ENCODE assay signal across 8 mouse cellular contexts in the genomic region with DNA sequence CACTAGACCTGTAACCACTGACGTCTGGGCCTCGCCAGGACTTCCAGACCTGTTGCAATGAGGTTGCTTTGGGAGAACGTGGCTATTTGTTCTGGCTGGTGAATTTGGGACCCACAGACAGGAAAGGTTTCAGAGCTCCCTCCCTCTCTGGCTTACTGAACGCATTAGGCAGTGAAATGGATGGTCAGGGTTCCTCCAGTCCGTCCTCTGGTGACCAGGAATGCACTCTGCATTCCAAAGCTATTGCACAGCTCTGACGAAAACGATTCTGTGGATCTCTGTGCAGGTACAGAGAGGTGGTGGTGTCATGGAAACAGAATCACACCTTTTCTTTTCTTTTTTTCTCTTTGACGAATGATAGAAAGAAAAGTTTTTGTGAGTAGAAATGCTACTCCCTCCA. TPM values are rescaled to one million over a fixed set of nuclear protein-coding genes. Genes with fewer than 3 reads are reported as not detected.
DNase-seq lines count a peak whose midpoint lies in the region; ATAC-seq and TF ChIP-seq lines count a peak whose summit lies in the region.

No protein-coding gene starts in this region.

- no peak for DNase-seq in gastrocnemius, adult 2 months
- DNase-seq in gastrocnemius, adult 8-10 months (ENCODE audit: low spot score in 2 of 2), result no peak
- no peak for DNase-seq in lung, adult 2 months
- no peak for DNase-seq in left cerebral cortex, adult 8-10 months (ENCODE audit: low spot score in 2 of 2)

- intact Hi-C loops in gastrocnemius, adult 2 months (cut with DNase I), result loop anchor here (5.0 kb wide), 1 partner anchor 60 kb away; no protein-coding TSS in a partner anchor

- H3K9me3 ChIP-seq in lung, embryonic 15.5 days, result no peaks in the 10 kb centered on the region
- H3K9me3 ChIP-seq in limb, embryonic 13.5 days, result no peaks in the 10 kb centered on the region
- no peaks in the 10 kb centered on the region for H3K9me3 ChIP-seq in neural tube, embryonic 15.5 days (replicated peaks)

- H3K9ac ChIP-seq in lung, embryonic 15.5 days, result no peak overlapping the region
- no peak overlapping the region; the same call in 1 of the 2 replicates for H3K9ac ChIP-seq in limb, embryonic 13.5 days
- H3K9ac ChIP-seq in neural tube, embryonic 15.5 days (replicated peaks), result no peak overlapping the region

- H3K4me1 ChIP-seq in lung, embryonic 15.5 days, result peaks cover 16% of the 10 kb centered on the region
- H3K4me1 ChIP-seq in lung, adult 2 months (ENCODE audit: control insufficient read depth, insufficient read depth, low read length), result peaks cover 16% of the 10 kb centered on the region; the same call in 1 of the 2 replicates
- H3K4me1 ChIP-seq in limb, embryonic 13.5 days, result peaks cover 20% of the 10 kb centered on the region
- peaks cover 23% of the 10 kb centered on the region for H3K4me1 ChIP-seq in neural tube, embryonic 15.5 days

- 53% methylated on average over 8 of the region's 8 CpGs for WGBS in lung, embryonic 15.5 days
- WGBS in lung, adult 2 months, result 49% methylated on average over 8 of the region's 8 CpGs
- WGBS in limb, embryonic 13.5 days, result 78% methylated on average over 8 of the region's 8 CpGs
- 87% methylated on average over 8 of the region's 8 CpGs for WGBS in neural tube, embryonic 15.5 days

- no peak for TF ChIP-seq POLR2A in lung, adult 2 months (IDR thresholded peaks at IDR 0.05; ENCODE audit: borderline replicate concordance, extremely low read depth, low read depth, low read length)

- H3K27me3 ChIP-seq in lung, embryonic 15.5 days, result no peaks in the 10 kb centered on the region
- no peaks in the 10 kb centered on the region for H3K27me3 ChIP-seq in limb, embryonic 13.5 days
- no peaks in the 10 kb centered on the region for H3K27me3 ChIP-seq in neural tube, embryonic 15.5 days (replicated peaks)

- no peak for TF ChIP-seq CTCF in gastrocnemius, adult 2 months (IDR thresholded peaks at IDR 0.05)
- no peak for TF ChIP-seq CTCF in lung, adult 2 months (IDR thresholded peaks at IDR 0.05; ENCODE audit: insufficient read depth, low read length)

- peaks cover 3% of the 10 kb centered on the region; the same call in 1 of the 2 replicates for H3K36me3 ChIP-seq in lung, embryonic 15.5 days
- peaks cover 22% of the 10 kb centered on the region for H3K36me3 ChIP-seq in limb, embryonic 13.5 days
- no peaks in the 10 kb centered on the region for H3K36me3 ChIP-seq in neural tube, embryonic 15.5 days

- ATAC-seq in lung, embryonic 15.5 days (ENCODE audit: borderline replicate concordance, extremely low read depth, low FRiP score, low TSS enrichment), result no peak
- no peak for ATAC-seq in limb, embryonic 13.5 days (ENCODE audit: low FRiP score, low read depth)
- ATAC-seq in neural tube, embryonic 15.5 days (ENCODE audit: low FRiP score), result no peak
- no peak for ATAC-seq in monocyte, adult 5-6 weeks (replicated peaks; ENCODE audit: insufficient number of reproducible peaks, low FRiP score, low TSS enrichment, poor library complexity, severe bottlenecking)

- H3K4me3 ChIP-seq in gastrocnemius, adult 2 months, result peak overlapping the region; percentile 84
- peak overlapping the region; percentile 100 for H3K4me3 ChIP-seq in lung, embryonic 15.5 days
- H3K4me3 ChIP-seq in lung, adult 2 months (replicated peaks; ENCODE audit: extremely low read depth, low read depth, low read length), result no peak overlapping the region
- H3K4me3 ChIP-seq in limb, embryonic 13.5 days, result peak overlapping the region; percentile 100; the same call in 1 of the 2 replicates
- peak overlapping the region; percentile 100 for H3K4me3 ChIP-seq in neural tube, embryonic 15.5 days (replicated peaks)

- H3K27ac ChIP-seq in gastrocnemius, adult 2 months, result no peak overlapping the region
- H3K27ac ChIP-seq in lung, embryonic 15.5 days, result no peak overlapping the region
- no peak overlapping the region for H3K27ac ChIP-seq in limb, embryonic 13.5 days
- H3K27ac ChIP-seq in neural tube, embryonic 15.5 days (replicated peaks), result no peak overlapping the region

- peak overlapping the region; percentile 73 for H3K4me2 ChIP-seq in lung, embryonic 15.5 days
- H3K4me2 ChIP-seq in limb, embryonic 13.5 days (replicated peaks), result peak overlapping the region; percentile 88
- peak overlapping the region; percentile 76 for H3K4me2 ChIP-seq in neural tube, embryonic 15.5 days

RNA-seq across cellular contexts. Expression of gene Maea, which starts 1.9 kb away (rescaled TPM):
- 10 to 100 TPM; 56.1 to 64.5 TPM for total RNA-seq in gastrocnemius, adult 2 months (2021)
- total RNA-seq in gastrocnemius, adult 8-10 months (2022), result 10 to 100 TPM; 60.6 to 66.4 (median 64.5) TPM
- 124 and 130 TPM in 2 replicates for polyA plus RNA-seq in lung, embryonic 15.5 days (2015; fragmentation: Nextera tagmentation; extraction: Ambion mirVana)
- 97.4 and 114 TPM in 2 replicates for polyA plus RNA-seq in lung, adult 2 months (2012; rRNA removed)
- 130 and 131 TPM in 2 replicates for polyA plus RNA-seq in limb, embryonic 13.5 days (2015; fragmentation: Nextera tagmentation; extraction: Ambion mirVana)
- polyA plus RNA-seq in neural tube, embryonic 15.5 days (2015; fragmentation: Nextera tagmentation; extraction: Ambion mirVana), result 126 and 128 TPM in 2 replicates
- 100 to 1,000 TPM in 1 of 4 experiments, 10 to 100 TPM in 3; 91.7 to 104 (median 98.1) TPM for total RNA-seq in left cerebral cortex, adult 8-10 months (2022)
- total RNA-seq in monocyte, adult 5-6 weeks (2017), result 131 to 170 TPM (median 150 TPM) in 3 replicates

RNA-seq across cellular contexts. Expression of gene Uvssa, which starts 41.1 kb away (rescaled TPM):
- total RNA-seq in gastrocnemius, adult 2 months (2021), result 1 to 10 TPM; 2.9 to 3.4 TPM
- total RNA-seq in gastrocnemius, adult 8-10 months (2022), result 1 to 10 TPM; 1.6 to 2.4 (median 2.3) TPM
- polyA plus RNA-seq in lung, embryonic 15.5 days (2015; fragmentation: Nextera tagmentation; extraction: Ambion mirVana), result 7.4 and 8.5 TPM in 2 replicates
- 4.8 and 5.9 TPM in 2 replicates for polyA plus RNA-seq in lung, adult 2 months (2012; rRNA removed)
- 13.1 and 13.9 TPM in 2 replicates for polyA plus RNA-seq in limb, embryonic 13.5 days (2015; fragmentation: Nextera tagmentation; extraction: Ambion mirVana)
- polyA plus RNA-seq in neural tube, embryonic 15.5 days (2015; fragmentation: Nextera tagmentation; extraction: Ambion mirVana), result 7.6 and 7.8 TPM in 2 replicates
- total RNA-seq in left cerebral cortex, adult 8-10 months (2022), result 1 to 10 TPM; 7.2 to 8.5 (median 8.0) TPM
- 13.1 to 21.7 TPM (median 14.7 TPM) in 3 replicates for total RNA-seq in monocyte, adult 5-6 weeks (2017)
